Mouse (Mus musculus): ENCODE results near the gene Mcm3.

DNA sequence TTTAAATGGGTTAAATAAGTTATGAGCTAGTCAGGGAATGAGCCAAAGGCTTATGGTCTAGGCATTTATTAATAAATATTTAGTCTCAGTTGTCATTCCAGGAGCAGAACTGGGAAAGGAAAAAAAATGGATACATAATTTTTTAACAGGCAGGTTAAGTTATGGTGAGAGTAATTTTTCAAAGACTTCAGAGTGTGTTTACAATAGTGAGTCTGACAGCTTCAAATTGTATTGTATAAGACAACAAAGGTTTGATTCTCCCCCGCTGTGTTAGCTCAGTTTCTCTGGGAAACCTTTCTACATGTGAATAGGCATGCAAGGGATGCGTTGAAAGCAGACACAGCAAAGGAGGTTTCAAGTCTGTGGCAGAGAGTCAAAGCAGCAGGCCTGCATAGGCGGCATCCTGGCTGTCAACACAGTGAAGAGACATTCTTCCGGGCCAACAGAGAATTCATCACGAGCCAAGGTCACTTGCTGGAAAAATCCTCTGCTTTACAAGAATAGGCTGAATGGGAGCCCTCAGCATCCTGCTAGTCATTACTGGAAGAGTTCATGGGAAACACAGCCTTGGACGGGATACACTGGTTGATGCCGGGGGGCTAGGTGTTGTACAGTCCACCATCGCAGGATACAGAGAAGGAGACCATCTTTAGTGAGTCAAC lies 47.3 kb upstream of the Mcm3 start:
- TF ChIP-seq POLR2A (IDR thresholded peaks at IDR 0.05; ENCODE audit: low read depth, low read length), result no peak
- no peak for TF ChIP-seq CTCF (IDR thresholded peaks at IDR 0.05; ENCODE audit: extremely low read depth, insufficient read length, insufficient replicate concordance, low read depth, low read length)
